Mouse (Mus musculus) regulatory T cell (primary cell): ENCODE results near the gene Vps13d.

ENCODE experiments used
- in situ Hi-C: fragments of 300-600 bp; cut with MboI, MseI; formaldehyde crosslinking; loops from one replicate; pipeline ENCODE4 v1.15.1; 2025; ENCODE audit warnings: high pct_unique_total_duplicates

Gene Vps13d

GRCm38 (mm10) chr4:145097974-145098373 is 96.8 kb downstream of the Vps13d start:
- in situ Hi-C loops = no loop called here

DNA sequence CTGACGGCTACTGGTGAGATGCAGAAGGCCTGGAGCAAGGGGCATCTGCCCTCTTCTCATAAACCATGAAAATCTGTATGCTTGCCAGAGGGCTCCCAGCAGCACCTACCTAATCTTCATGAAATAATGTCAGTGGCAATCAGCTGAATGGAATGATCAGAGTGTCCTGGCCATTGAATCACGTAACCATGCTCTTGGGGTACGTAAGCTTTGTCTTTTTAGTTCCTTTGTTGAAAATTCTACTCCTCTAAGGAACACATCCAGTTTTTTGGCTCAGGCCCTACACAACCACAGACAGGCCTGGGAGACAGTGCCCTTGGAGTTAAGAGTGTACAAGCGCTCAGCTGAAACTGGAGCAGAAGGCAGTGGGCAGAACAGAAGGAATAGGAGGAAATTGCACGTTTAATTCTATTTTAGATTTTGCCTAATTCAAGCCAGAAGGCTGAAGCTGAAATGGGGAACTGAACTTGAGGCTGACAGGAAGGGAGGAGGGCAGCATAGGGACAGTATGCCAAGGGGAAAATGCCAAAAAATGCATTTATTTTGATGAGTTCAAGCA is 98.2 kb downstream of the Vps13d start:
- in situ Hi-C loops = no loop called here

DNA sequence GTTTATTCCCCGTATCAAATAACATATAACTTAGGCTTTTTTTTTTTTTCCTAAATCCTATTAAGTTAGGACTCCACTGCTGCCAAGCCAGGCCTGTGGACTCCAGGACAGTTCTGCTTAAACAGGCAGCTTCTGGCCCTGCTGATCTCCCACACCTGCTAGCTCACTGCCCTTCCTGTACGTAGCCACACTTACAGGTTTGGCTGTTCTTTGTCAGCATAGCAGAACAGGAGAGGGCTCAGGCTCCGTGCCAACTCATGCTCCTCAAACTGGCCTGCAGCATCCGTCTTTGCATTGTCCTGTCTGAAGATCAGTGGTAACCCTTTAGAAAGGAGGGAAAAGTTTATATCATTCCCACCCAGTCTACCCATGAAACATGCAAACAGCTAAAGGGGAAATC is 108.3 kb downstream of the Vps13d start:
- in situ Hi-C loops = loop anchor here (10.0 kb wide), 1 partner anchor 512 kb away; no protein-coding TSS in a partner anchor

DNA sequence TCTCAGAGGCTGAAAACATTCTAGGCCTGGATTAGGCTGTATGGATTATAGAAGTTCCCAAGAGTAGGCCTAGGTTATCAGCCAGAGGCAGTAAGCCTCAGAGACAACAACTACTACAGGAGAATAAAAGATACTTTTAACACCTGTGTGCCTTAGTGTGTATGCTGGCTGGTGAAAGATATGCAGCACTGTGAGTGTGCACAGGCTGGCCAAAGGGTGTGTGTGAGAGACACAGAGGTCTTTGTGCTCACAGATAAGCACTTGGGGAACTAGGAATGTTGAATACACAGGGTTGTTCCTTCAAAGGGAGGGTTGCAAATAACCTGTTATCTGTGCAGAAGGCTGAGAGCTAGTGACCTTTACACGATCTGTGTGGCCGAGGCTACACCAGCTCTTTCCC is 115.5 kb downstream of the Vps13d start:
- in situ Hi-C loops = no loop called here

DNA sequence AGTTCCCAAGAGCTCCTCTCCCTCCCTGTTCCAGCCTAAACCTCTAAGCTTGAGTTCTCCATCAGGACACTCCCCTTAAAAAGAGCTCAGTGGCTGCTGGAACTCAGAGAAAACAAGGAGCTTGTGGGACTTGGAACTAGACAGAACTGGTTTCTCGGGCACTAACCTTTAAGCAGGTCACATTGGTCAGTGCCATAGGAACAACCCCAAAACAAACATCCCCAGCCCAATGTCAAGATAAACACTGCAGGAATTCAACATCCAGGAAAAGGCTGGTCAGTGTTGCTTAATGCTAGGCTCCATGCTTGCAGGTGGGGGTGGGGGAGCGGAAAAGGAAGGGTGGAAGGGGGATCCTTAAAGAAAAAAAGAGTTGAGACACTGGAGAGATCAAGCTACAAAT is 120.5 kb downstream of the Vps13d start:
- in situ Hi-C loops = no loop called here

DNA sequence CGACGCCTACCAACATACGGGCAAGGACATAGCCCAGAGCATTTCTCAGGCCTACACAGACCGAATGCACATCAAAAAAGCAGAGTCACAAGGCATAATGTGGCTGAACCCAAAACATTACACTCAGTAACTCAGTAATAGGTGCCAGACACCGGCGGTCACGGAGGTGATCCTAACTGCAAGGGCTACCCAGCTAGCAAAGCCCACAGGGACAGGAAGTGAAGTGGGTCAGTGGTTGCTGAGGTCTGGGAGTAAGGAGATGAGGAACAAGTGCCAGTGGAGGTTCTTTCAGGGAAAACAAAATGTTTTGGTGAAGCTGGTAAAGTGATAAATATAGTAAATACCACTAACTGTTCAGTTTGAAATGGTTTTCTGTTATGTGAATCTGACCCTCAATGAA is 121.1 kb downstream of the Vps13d start:
- in situ Hi-C loops = no loop called here

DNA sequence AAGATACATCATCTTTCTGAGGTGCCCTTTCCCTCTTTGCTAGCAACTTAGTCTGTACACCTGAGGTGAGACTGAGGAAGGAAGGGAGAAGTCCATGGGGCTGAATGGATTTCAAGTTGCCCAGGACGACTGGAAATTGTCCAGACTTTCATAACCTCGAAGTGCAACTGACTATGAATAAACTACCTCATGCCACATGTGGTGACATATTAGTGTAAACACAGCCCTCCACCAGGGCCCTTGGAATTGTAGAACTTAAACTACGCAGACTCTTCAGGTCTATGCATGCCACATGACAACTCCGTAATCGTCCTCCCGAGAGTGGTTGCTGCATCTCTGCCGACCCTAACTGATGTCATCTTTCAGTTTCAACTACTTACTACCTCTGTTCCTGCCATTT is 122.9 kb downstream of the Vps13d start:
- in situ Hi-C loops = no loop called here

DNA sequence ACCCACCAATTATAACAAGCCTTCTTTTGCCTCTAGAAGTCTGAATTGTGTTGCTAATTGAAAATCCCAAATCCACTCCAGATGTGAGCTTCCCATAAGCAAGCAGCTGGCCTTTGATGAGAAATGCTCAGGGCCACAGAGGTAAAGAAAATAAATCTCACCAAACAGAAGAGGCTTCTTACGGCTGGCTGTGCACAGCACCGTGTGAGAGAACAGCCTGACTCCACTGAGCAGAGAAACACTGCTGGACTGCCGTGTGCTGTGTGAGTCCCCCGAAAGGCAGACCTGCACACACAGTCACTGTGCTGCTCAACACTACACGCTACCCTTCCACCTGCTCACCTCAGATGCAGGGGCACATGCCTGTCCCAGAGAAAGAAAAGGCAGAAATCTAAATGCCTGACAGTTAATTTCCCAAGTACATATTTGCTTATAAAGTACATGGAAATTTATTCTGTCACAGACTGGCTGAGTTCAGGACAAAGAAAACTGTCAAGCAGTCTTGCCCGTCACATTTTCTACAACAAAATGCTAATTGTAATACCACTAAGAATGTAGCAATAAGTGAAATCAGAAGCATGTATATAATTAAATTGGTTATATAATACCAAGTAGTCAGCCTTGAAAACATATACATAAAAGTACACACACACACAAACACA is 127.7 kb downstream of the Vps13d start:
- in situ Hi-C loops = no loop called here

DNA sequence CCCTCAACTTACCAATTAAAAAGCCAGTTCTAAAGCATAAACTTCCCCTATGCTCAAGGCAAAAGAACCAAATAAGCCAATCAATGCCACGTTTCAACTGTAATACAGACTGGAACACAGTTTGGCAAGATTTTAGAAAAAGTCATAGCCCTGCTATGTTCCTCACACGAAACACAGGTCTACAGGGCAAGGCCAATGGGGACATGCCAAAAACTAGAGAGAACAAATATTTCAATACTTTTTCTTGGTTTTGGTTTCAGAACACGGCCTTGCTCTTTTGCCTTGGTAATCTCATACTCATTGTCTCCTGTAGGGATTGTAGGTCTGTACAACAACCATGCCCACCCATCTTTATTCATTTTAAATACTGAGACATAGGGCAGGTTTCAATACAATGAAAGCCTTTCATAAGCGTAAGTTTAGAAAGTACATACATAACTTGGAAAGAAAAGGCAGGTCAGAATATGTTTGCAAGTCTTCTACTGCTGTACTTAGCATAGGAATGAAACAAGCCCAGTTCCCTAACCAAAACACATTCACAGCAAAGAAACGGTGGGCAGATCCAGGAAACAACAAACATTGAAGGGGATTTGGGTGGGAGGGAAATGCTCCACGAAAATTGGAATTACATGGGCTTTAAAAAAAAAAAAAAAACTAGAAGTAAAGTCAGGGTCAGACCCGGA is 128.3 kb downstream of the Vps13d start:
- in situ Hi-C loops = no loop called here

DNA sequence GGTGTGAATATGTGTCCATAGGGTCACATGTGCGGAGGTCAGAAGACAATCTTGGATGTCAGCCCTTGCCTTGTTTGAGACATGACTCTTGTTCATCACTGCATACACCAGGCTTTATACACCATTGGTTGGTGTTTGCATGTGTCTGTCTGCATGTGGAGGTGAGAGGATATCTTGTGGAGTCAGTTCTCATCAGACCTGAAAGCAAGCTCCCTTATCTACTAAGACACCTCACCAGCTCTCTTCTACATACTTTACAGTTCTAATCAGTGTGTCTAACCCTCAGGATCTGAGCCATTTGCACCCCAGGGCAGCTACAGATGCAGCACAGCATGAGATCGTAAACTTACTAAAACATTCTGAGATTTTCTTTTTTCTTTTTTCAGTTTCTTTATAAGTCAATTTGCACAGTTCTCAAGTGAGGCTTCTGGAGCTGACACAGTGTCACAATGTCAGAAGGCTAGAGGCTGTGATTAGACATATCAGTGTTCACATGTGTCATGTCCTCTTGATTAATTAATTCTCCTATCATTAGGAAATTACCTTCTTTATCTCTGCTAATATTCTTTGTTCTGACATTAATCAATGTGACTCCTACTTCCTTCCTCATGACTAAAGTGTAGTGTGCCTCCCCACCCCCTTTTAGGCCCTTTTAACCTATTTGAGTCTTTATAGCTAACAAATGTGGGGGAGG is 135.9 kb downstream of the Vps13d start:
- in situ Hi-C loops = no loop called here

GRCm38 (mm10) chr4:145056346-145056745 is 138.5 kb downstream of the Vps13d start:
- in situ Hi-C loops = no loop called here

GRCm38 (mm10) chr4:145055792-145056191 is 139.0 kb downstream of the Vps13d start:
- in situ Hi-C loops = no loop called here

- in situ Hi-C loops = loop anchor here (5.0 kb wide), 1 partner anchor 167 kb away; no protein-coding TSS in a partner anchor
These were observed 140.4 kb downstream of the Vps13d start for GRCm38 (mm10) chr4:145054369-145054768.

GRCm38 (mm10) chr4:145052697-145053096 is 142.1 kb downstream of the Vps13d start:
- in situ Hi-C loops = loop anchor here (5.0 kb wide), 1 partner anchor 165 kb away; no protein-coding TSS in a partner anchor

GRCm38 (mm10) chr4:145052282-145052681 is 142.5 kb downstream of the Vps13d start:
- in situ Hi-C loops = loop anchor here (5.0 kb wide), 1 partner anchor 165 kb away; no protein-coding TSS in a partner anchor

DNA sequence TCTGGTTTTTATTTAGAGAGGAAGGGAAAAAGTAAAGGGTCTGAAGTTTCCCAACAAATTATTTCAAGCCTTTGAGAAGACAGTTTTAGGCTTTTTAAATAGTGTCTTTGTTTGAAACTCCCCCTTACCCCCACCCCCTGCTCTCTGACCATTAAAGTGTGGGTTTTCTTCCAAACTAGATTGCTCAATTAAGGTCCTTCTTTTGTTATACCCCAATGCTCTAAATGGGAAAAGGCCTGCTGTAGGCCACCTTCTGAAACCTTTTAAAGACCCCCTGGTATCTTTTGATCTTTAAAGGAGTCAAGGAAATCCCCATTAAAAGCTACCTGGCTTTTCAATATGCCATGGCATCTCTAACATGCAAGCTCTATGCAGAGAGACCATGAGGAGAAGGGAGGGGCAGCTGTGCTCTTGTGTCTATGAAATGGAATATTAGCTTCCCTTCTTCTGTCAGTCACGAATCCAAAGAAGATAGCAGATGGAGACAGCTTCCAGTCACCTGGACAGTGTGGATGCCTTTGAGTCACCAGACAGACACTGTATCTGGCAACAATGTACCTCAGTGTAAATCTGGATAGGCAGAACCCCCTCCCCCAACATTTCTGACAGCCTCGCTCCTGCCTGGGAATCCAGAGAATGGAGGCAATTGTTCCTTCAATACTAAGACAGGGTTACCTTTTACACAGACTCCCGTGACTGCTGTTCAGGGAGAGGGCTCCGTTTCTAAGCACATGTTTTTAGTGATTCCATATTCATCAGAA is 143.4 kb downstream of the Vps13d start:
- in situ Hi-C loops = loop anchor here (5.0 kb wide), 1 partner anchor 164 kb away; no protein-coding TSS in a partner anchor

DNA sequence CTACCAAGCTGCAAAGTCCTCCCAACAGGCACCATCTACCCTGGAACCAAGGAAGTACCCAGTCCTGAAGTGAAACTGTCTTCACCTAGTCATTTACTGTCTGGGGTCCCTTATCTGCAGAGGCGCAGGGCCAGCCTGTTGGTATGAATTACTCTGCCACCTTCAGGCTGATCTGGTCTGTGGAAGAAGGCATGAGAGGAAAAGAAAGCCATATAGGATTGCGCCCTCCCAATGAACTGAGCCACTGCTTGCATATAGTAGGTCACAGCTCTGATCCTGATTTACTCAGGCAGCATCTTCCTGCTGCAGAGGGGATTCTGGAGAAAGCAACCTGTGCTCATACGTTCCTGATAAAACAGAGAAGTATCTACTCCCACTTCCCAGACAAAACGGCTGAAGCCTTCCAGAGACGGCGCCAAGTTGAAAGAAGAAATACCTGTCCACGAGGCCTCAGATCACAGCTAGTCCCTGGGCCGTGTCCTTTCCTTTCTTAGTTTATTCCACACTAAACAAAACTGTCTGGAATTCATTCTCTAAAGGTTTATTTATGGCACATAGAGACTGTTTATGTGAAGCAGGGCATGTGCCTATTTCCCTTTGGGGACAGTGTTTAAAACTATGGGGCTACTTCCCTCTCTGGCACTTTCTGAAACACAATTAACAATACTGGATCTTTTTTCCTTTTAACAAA is 144.1 kb downstream of the Vps13d start:
- in situ Hi-C loops = loop anchor here (5.0 kb wide), 1 partner anchor 163 kb away; no protein-coding TSS in a partner anchor

- in situ Hi-C loops = no loop called here
These were observed 146.8 kb downstream of the Vps13d start for GRCm38 (mm10) chr4:145047964-145048363.

DNA sequence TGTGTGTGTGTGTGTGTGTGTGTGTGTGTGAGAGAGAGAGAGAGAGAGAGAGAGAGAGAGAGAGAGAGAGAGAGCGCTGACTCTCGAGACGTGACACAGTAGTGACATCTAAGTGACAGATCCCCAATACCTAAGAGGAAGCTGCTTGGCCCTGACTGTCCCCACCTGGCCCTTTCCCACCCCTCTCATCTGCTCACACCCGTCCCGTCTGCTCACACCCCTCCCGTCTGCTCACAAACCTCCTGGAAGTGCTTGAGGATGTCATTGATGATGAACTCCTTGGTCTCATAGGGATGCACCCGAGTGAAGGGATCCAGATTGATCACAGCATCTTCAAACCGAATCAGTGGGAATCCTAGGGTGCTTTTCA is 148.8 kb downstream of the Vps13d start:
- in situ Hi-C loops = no loop called here

DNA sequence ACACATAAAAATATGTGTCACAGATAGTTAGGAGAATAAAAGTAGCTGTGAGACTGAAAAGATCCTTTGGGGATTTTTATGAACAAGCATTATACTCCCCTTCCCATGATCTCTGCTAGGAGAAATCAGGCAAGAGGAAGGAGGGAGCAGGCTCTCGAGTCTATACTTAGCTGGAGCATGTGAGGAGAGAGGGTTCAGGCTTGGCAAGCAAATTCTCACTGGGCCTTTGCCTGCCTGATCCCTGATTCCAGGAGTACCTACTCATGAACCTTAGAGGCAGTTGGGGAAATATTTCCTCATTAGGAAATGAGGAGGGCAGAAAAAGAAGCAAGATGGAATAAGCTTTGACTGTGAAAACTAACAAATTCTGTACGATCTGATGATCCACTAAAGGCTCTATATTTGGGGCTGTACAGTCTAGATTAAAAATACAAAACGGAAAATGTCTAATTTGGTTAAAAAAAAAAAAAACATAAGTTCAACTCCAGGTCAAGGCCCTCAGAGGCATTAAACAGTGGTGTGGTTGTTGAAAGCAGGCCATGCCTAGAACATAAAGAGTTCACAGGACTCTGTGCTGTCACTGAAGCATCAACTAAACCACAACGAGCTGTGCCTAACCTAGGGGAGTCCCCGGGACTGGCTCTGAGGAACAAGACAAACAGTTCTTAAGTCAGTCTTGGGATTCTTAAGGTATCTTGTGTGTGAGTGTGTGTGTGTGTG is 149.3 kb downstream of the Vps13d start:
- in situ Hi-C loops = no loop called here
